Mouse (Mus musculus): ENCODE data around the gene Tlcd2. TPM values are rescaled to one million over a fixed set of nuclear protein-coding genes. Genes with fewer than 3 reads are reported as not detected.
"Not testable (repeated sequence)": the region's sequence is repeated elsewhere in the genome, so short reads cannot be mapped to it uniquely, and the experiment has no call there.

The Tlcd2 gene
- total and polyA plus RNA-seq, 3 experiments: 0.40 to 0.81 TPM; not detected in 1

- in situ Hi-C loops (cut with MboI; ENCODE audit: low pct_ligation_motif_present, low pct_unique_long_range_greater_than_20kb, low sequenced_read_pairs): loop anchor here (5.0 kb wide), 1 partner anchor 44 kb away; no protein-coding TSS in a partner anchor
- H3K4me2 ChIP-seq (ENCODE audit: insufficient read depth, low read depth, poor library complexity, severe bottlenecking); H3K9ac ChIP-seq (ENCODE audit: insufficient read depth, low read depth); H3K27me3 ChIP-seq (replicated peaks); dilution Hi-C loops (cut with MboI; ENCODE audit: extremely low pct_ligation_motif_present, extremely low pct_unique_long_range_greater_than_20kb, low sequenced_read_pairs); H3K9me3 ChIP-seq (replicated peaks; ENCODE audit: low read length); H3K79me2 ChIP-seq (replicated peaks; ENCODE audit: control insufficient read depth, extremely low read depth, insufficient read depth, poor library complexity, severe bottlenecking); DNase-seq (ENCODE audit: extremely low read depth); H3K4me3 ChIP-seq (replicated peaks in 1 of 3; ENCODE audit: low read depth in 2 of 3, low read length in 2 of 3, poor library complexity in 1 of 3): not testable (repeated sequence)
- Histone ChIP-seq H3K27ac (ENCODE audit: insufficient read depth, low read depth) (peak overlapping the region; percentile 83), H3K36me3 (replicated peaks in 1 of 2; ENCODE audit: control insufficient read depth in 1 of 2, insufficient read depth in 1 of 2, low read length in 1 of 2) (peaks cover 13 to 23% of the 10 kb centered on the region in 2 experiments), H3K4me1 (ENCODE audit: control insufficient read depth in 1 of 2, insufficient read depth in 2 of 2) (peaks cover 31 to 81% of the 10 kb centered on the region in 2 experiments)
- peak; percentile 71 for TF ChIP-seq TBP (conservative IDR thresholded peaks at IDR 0.05; ENCODE audit: low read depth, low read length)
These were observed 5.5 kb upstream of the Tlcd2 start for GRCm38 (mm10) chr11:75455971-75456370.

- Histone ChIP-seq H3K36me3 (replicated peaks in 1 of 2; ENCODE audit: control insufficient read depth in 1 of 2, insufficient read depth in 1 of 2, low read length in 1 of 2) (peaks cover 8 to 18% of the 10 kb centered on the region in 2 experiments), H3K9me3 (replicated peaks; ENCODE audit: low read length) (no peaks in the 10 kb centered on the region), H3K27me3 (replicated peaks) (no peaks in the 10 kb centered on the region), H3K4me1 (ENCODE audit: control insufficient read depth in 1 of 2, insufficient read depth in 2 of 2) (peaks cover 29 to 76% of the 10 kb centered on the region in 2 experiments), H3K79me2 (replicated peaks; ENCODE audit: control insufficient read depth, extremely low read depth, insufficient read depth, poor library complexity, severe bottlenecking) (no peaks in the 10 kb centered on the region), H3K9ac (ENCODE audit: insufficient read depth, low read depth) (no peak overlapping the region), H3K4me2 (ENCODE audit: insufficient read depth, low read depth, poor library complexity, severe bottlenecking) (no peak overlapping the region), H3K27ac (ENCODE audit: insufficient read depth, low read depth) (peak overlapping the region; percentile 52), H3K4me3 (replicated peaks in 1 of 3; ENCODE audit: low read depth in 2 of 3, low read length in 2 of 3, poor library complexity in 1 of 3) (no peak overlapping the region)
- no peak for DNase-seq (ENCODE audit: extremely low read depth)
- in situ Hi-C loops (cut with MboI; ENCODE audit: low pct_ligation_motif_present, low pct_unique_long_range_greater_than_20kb, low sequenced_read_pairs): loop anchor here (5.0 kb wide), 1 partner anchor 44 kb away; no protein-coding TSS in a partner anchor
- dilution Hi-C loops (cut with MboI; ENCODE audit: extremely low pct_ligation_motif_present, extremely low pct_unique_long_range_greater_than_20kb, low sequenced_read_pairs): no loop called here
- TF ChIP-seq SIN3A (IDR thresholded peaks at IDR 0.05; ENCODE audit: low read length): no peak
- TF ChIP-seq MAX (IDR thresholded peaks at IDR 0.05; ENCODE audit: low read length): peak; percentile 81
- peak; percentile 58 for TF ChIP-seq USF1 (IDR thresholded peaks at IDR 0.05; ENCODE audit: low read depth, low read length)
- TF ChIP-seq TCF12 (IDR thresholded peaks at IDR 0.05; ENCODE audit: low read depth, low read length): 0 out of 2 replicates have a peak, but pooled peaks have one; percentile 38
- no peak for TF ChIP-seq JUN (IDR thresholded peaks at IDR 0.05; ENCODE audit: insufficient read depth, low read depth, low read length)
- no peak for TF ChIP-seq CHD2 (IDR thresholded peaks at IDR 0.05; ENCODE audit: low read length)
- TF ChIP-seq PAX5 (IDR thresholded peaks at IDR 0.05; ENCODE audit: low read length): no peak
- no peak for TF ChIP-seq E2F4 (IDR thresholded peaks at IDR 0.05; ENCODE audit: insufficient replicate concordance, low read depth, low read length)
- TF ChIP-seq MXI1 (IDR thresholded peaks at IDR 0.05; ENCODE audit: low read depth, low read length): peak; percentile 49
- 0 out of 2 replicates have a peak, but pooled peaks have one; percentile 23 for TF ChIP-seq MEF2A (IDR thresholded peaks at IDR 0.05; ENCODE audit: borderline replicate concordance, low read depth, low read length)
- no peak for TF ChIP-seq UBTF (IDR thresholded peaks at IDR 0.05; ENCODE audit: low read depth, low read length)
- no peak for TF ChIP-seq POLR2A (IDR thresholded peaks at IDR 0.05; ENCODE audit: low read depth, low read length)
- no peak for TF ChIP-seq MAZ (IDR thresholded peaks at IDR 0.05; ENCODE audit: low read depth, low read length)
- TF ChIP-seq ETS1 (conservative IDR thresholded peaks at IDR 0.05; ENCODE audit: low read depth, low read length): no peak
- TF ChIP-seq MYC (IDR thresholded peaks at IDR 0.05; ENCODE audit: low read depth, low read length): peak; percentile 59; the same call in 1 of the 2 replicates
- no peak for TF ChIP-seq RAD21 (IDR thresholded peaks at IDR 0.05; ENCODE audit: low read depth, low read length)
- no peak for TF ChIP-seq ZC3H11A (IDR thresholded peaks at IDR 0.05; ENCODE audit: low read depth, low read length)
- TF ChIP-seq JUND (conservative IDR thresholded peaks at IDR 0.05; ENCODE audit: low read depth, low read length): no peak
- no peak for TF ChIP-seq ELF1 (IDR thresholded peaks at IDR 0.05; ENCODE audit: low read depth, low read length)
- no peak for TF ChIP-seq HCFC1 (IDR thresholded peaks at IDR 0.05; ENCODE audit: low read depth, low read length)
- TF ChIP-seq TBP (conservative IDR thresholded peaks at IDR 0.05; ENCODE audit: low read depth, low read length): no peak; the same call in 1 of the 2 replicates
- no peak for TF ChIP-seq CHD1 (IDR thresholded peaks at IDR 0.05; ENCODE audit: low read depth, low read length)
- TF ChIP-seq CTCF (conservative IDR thresholded peaks at IDR 0.05 in 1 of 2, IDR thresholded peaks at IDR 0.05 in 1 of 2; ENCODE audit: low read depth in 2 of 2, low read length in 2 of 2): no peak
- TF ChIP-seq ZNF384 (IDR thresholded peaks at IDR 0.05; ENCODE audit: low read depth, low read length): no peak
- TF ChIP-seq MAFK (IDR thresholded peaks at IDR 0.05; ENCODE audit: insufficient replicate concordance, low read length): no peak
- no peak for TF ChIP-seq NRF1 (IDR thresholded peaks at IDR 0.05; ENCODE audit: low read depth, low read length)
- TF ChIP-seq ZMIZ1 (IDR thresholded peaks at IDR 0.05; ENCODE audit: low read depth, low read length): no peak
- TF ChIP-seq KAT2A (IDR thresholded peaks at IDR 0.05; ENCODE audit: insufficient replicate concordance, low read length): no peak
- no peak for TF ChIP-seq RCOR1 (conservative IDR thresholded peaks at IDR 0.05; ENCODE audit: low read depth, low read length)
- TF ChIP-seq USF2 (conservative IDR thresholded peaks at IDR 0.05; ENCODE audit: low read depth, low read length): peak; percentile 42; the same call in 1 of the 2 replicates
- TF ChIP-seq NELFE (IDR thresholded peaks at IDR 0.05; ENCODE audit: low read depth, low read length): no peak
- TF ChIP-seq GABPA (IDR thresholded peaks at IDR 0.05; ENCODE audit: insufficient replicate concordance, low read depth, low read length): no peak
- no peak for TF ChIP-seq SMC3 (IDR thresholded peaks at IDR 0.05; ENCODE audit: low read depth, low read length)
These were observed 5.1 kb upstream of the Tlcd2 start for GRCm38 (mm10) chr11:75456440-75456871.
